Mouse (Mus musculus): Measurements from ENCODE around the gene Nfatc2. TPM values are rescaled to one million over a fixed set of nuclear protein-coding genes. Genes with fewer than 3 reads are reported as not detected.
A peak's percentile ranks its signal among the peaks of the same experiment; 100 is the strongest.

Nfatc2 gene
- polyA plus RNA-seq, 1 experiment from 2014 or later, result 2.0 TPM

- H3K27me3 ChIP-seq (ENCODE audit: insufficient read depth, poor library complexity, severe bottlenecking), result peaks cover 53% of the 10 kb centered on the region
- no peak for DNase-seq (ENCODE audit: low spot score)
- WGBS, result 82% methylated on average over 19 of the region's 19 CpGs
- peaks cover 20% of the 10 kb centered on the region; the same call in 1 of the 2 replicates for H3K36me3 ChIP-seq
- peaks cover 36% of the 10 kb centered on the region for H3K4me1 ChIP-seq
- no peak overlapping the region for H3K27ac ChIP-seq
- no peak overlapping the region for H3K4me3 ChIP-seq
- no peaks in the 10 kb centered on the region for H3K9me3 ChIP-seq
Observed at GRCm38 (mm10) chr2:168565538-168566253, 35.8 kb downstream of the Nfatc2 start.

- Histone ChIP-seq H3K36me3 (peaks cover 10% of the 10 kb centered on the region; the same call in 1 of the 2 replicates), H3K27me3 (ENCODE audit: insufficient read depth, poor library complexity, severe bottlenecking) (peaks cover 70% of the 10 kb centered on the region), H3K9me3 (no peaks in the 10 kb centered on the region), H3K4me1 (peaks cover 47% of the 10 kb centered on the region), H3K4me3 (no peak overlapping the region), H3K27ac (peak overlapping the region; percentile 33)
- WGBS, result 13% methylated on average over 12 of the region's 12 CpGs
- DNase-seq (ENCODE audit: low spot score), result no peak
Observed at GRCm38 (mm10) chr2:168563184-168563583, 38.3 kb downstream of the Nfatc2 start.

- peaks cover 70% of the 10 kb centered on the region for H3K4me1 ChIP-seq
- no peak overlapping the region for H3K27ac ChIP-seq
- H3K27me3 ChIP-seq (ENCODE audit: insufficient read depth, poor library complexity, severe bottlenecking), result peaks cover 90% of the 10 kb centered on the region
Observed at GRCm38 (mm10) chr2:168557035-168557434, 44.4 kb downstream of the Nfatc2 start.

GRCm38 (mm10) chr2:168555897-168556670, 45.4 kb downstream of the Nfatc2 start:
- 44% methylated on average over 23 of the region's 23 CpGs for WGBS
- no peak for DNase-seq (ENCODE audit: low spot score)
- Histone ChIP-seq H3K4me1 (peaks cover 66% of the 10 kb centered on the region), H3K9me3 (no peaks in the 10 kb centered on the region), H3K27ac (peak overlapping the region; percentile 52; the same call in 1 of the 2 replicates), H3K4me3 (0 out of 2 replicates have a peak overlapping the region, but pooled peaks have one; percentile 1), H3K36me3 (0 out of 2 replicates have a peak, but pooled peaks cover 2% of the 10 kb centered on the region), H3K27me3 (ENCODE audit: insufficient read depth, poor library complexity, severe bottlenecking) (peaks cover 90% of the 10 kb centered on the region)

More at GRCm38 (mm10) chr2:168557035-168557434, 44.4 kb downstream of the Nfatc2 start:
- Histone ChIP-seq H3K36me3 (no peaks in the 10 kb centered on the region), H3K4me3 (no peak overlapping the region), H3K9me3 (no peaks in the 10 kb centered on the region)
- no peak for DNase-seq (ENCODE audit: low spot score)
- 54% methylated on average over 8 of the region's 8 CpGs for WGBS

- H3K9me3 ChIP-seq, result no peaks in the 10 kb centered on the region
- H3K4me3 ChIP-seq, result peak overlapping the region; percentile 32
- H3K4me1 ChIP-seq, result peaks cover 64% of the 10 kb centered on the region
- peaks cover 89% of the 10 kb centered on the region for H3K27me3 ChIP-seq (ENCODE audit: insufficient read depth, poor library complexity, severe bottlenecking)
- WGBS, result 11% methylated on average over 18 of the region's 18 CpGs
- no peak for DNase-seq (ENCODE audit: low spot score)
- H3K36me3 ChIP-seq, result 0 out of 2 replicates have a peak, but pooled peaks cover 2% of the 10 kb centered on the region
- peak overlapping the region; percentile 72 for H3K27ac ChIP-seq
Observed at GRCm38 (mm10) chr2:168553541-168553961, 47.9 kb downstream of the Nfatc2 start.

GRCm38 (mm10) chr2:168552405-168552804, 49.1 kb downstream of the Nfatc2 start:
- Histone ChIP-seq H3K9me3 (no peaks in the 10 kb centered on the region), H3K27ac (peak overlapping the region; percentile 13; the same call in 1 of the 2 replicates), H3K4me1 (peaks cover 69% of the 10 kb centered on the region), H3K36me3 (0 out of 2 replicates have a peak, but pooled peaks cover 2% of the 10 kb centered on the region), H3K4me3 (no peak overlapping the region), H3K27me3 (ENCODE audit: insufficient read depth, poor library complexity, severe bottlenecking) (peaks cover 82% of the 10 kb centered on the region)
- no peak for DNase-seq (ENCODE audit: low spot score)
- 39% methylated on average over 5 of the region's 5 CpGs for WGBS

GRCm38 (mm10) chr2:168551218-168551617, 50.2 kb downstream of the Nfatc2 start:
- no peak overlapping the region for H3K27ac ChIP-seq
- WGBS, result 87% methylated on average over 7 of the region's 7 CpGs
- H3K36me3 ChIP-seq, result 0 out of 2 replicates have a peak, but pooled peaks cover 2% of the 10 kb centered on the region
- H3K4me3 ChIP-seq, result no peak overlapping the region
- H3K9me3 ChIP-seq, result no peaks in the 10 kb centered on the region
- DNase-seq (ENCODE audit: low spot score), result no peak
- H3K4me1 ChIP-seq, result peaks cover 60% of the 10 kb centered on the region
- peaks cover 83% of the 10 kb centered on the region for H3K27me3 ChIP-seq (ENCODE audit: insufficient read depth, poor library complexity, severe bottlenecking)

GRCm38 (mm10) chr2:168549326-168549725, 52.1 kb downstream of the Nfatc2 start:
- peaks cover 76% of the 10 kb centered on the region for H3K27me3 ChIP-seq (ENCODE audit: insufficient read depth, poor library complexity, severe bottlenecking)
- no peak overlapping the region for H3K4me3 ChIP-seq
- H3K9me3 ChIP-seq, result no peaks in the 10 kb centered on the region
- peaks cover 56% of the 10 kb centered on the region for H3K4me1 ChIP-seq
- 0 out of 2 replicates have a peak, but pooled peaks cover 2% of the 10 kb centered on the region for H3K36me3 ChIP-seq
- 58% methylated on average over 12 of the region's 12 CpGs for WGBS
- no peak for DNase-seq (ENCODE audit: low spot score)
- peak overlapping the region; percentile 44 for H3K27ac ChIP-seq

GRCm38 (mm10) chr2:168548008-168548407, 53.4 kb downstream of the Nfatc2 start:
- DNase-seq (ENCODE audit: low spot score), result no peak
- Histone ChIP-seq H3K4me1 (peaks cover 52% of the 10 kb centered on the region), H3K9me3 (no peaks in the 10 kb centered on the region), H3K4me3 (no peak overlapping the region), H3K36me3 (0 out of 2 replicates have a peak, but pooled peaks cover 2% of the 10 kb centered on the region), H3K27me3 (ENCODE audit: insufficient read depth, poor library complexity, severe bottlenecking) (peaks cover 68% of the 10 kb centered on the region), H3K27ac (no peak overlapping the region)
- WGBS, result 58% methylated on average over 4 of the region's 4 CpGs

GRCm38 (mm10) chr2:168545901-168546557, 55.4 kb downstream of the Nfatc2 start:
- Histone ChIP-seq H3K36me3 (0 out of 2 replicates have a peak, but pooled peaks cover under 1% of the 10 kb centered on the region), H3K27ac (no peak overlapping the region), H3K4me3 (no peak overlapping the region), H3K4me1 (peaks cover 40% of the 10 kb centered on the region), H3K27me3 (ENCODE audit: insufficient read depth, poor library complexity, severe bottlenecking) (peaks cover 62% of the 10 kb centered on the region), H3K9me3 (no peaks in the 10 kb centered on the region)
- no peak for DNase-seq (ENCODE audit: low spot score)
- WGBS, result 75% methylated on average over 15 of the region's 15 CpGs

GRCm38 (mm10) chr2:168544102-168544501, 57.4 kb downstream of the Nfatc2 start:
- 61% methylated on average over 13 of the region's 13 CpGs for WGBS
- Histone ChIP-seq H3K27ac (no peak overlapping the region), H3K36me3 (no peaks in the 10 kb centered on the region), H3K27me3 (ENCODE audit: insufficient read depth, poor library complexity, severe bottlenecking) (peaks cover 45% of the 10 kb centered on the region), H3K9me3 (no peaks in the 10 kb centered on the region), H3K4me1 (peaks cover 37% of the 10 kb centered on the region), H3K4me3 (no peak overlapping the region)
- DNase-seq (ENCODE audit: low spot score), result no peak

- Histone ChIP-seq H3K27me3 (ENCODE audit: insufficient read depth, poor library complexity, severe bottlenecking) (peaks cover 49% of the 10 kb centered on the region), H3K36me3 (no peaks in the 10 kb centered on the region), H3K27ac (no peak overlapping the region), H3K9me3 (no peaks in the 10 kb centered on the region), H3K4me3 (no peak overlapping the region), H3K4me1 (peaks cover 29% of the 10 kb centered on the region)
- 58% methylated on average over 3 of the region's 3 CpGs for WGBS
- no peak for DNase-seq (ENCODE audit: low spot score)
Observed at GRCm38 (mm10) chr2:168543026-168543425, 58.4 kb downstream of the Nfatc2 start.

All from heart, embryonic 10.5 days (tissue).